Mouse (Mus musculus) CH12.LX (cell line): Measurements from ENCODE around the gene Slc27a4. TPM values are rescaled to one million over a fixed set of nuclear protein-coding genes. Genes with fewer than 3 reads are reported as not detected.

Source experiments
- DNase-seq: peaks from one replicate; pipeline ENCODE4 v3.0.0-alpha.2; 2013; ENCODE audit errors: extremely low read depth
- H3K27ac ChIP-seq: 2 replicates; pipeline ENCODE4 v1.5.1; 2012; ENCODE audit warnings: low read depth, mild to moderate bottlenecking, control low read depth, moderate library complexity; ENCODE audit not compliant: insufficient read depth
- H3K27me3 ChIP-seq: replicated peaks from 2 replicates; pipeline ENCODE3; 2012; ENCODE audit warnings: inconsistent platforms
- H3K36me3 ChIP-seq, 2 experiments: replicated peaks in 1 of 2; 2 replicates each; pipeline versions ENCODE3 to v1.6.1; 2012; ENCODE audit warnings: inconsistent platforms in 1 of 2, low read length in 1 of 2, mild to moderate bottlenecking in 1 of 2, mixed read lengths in 1 of 2, moderate library complexity in 1 of 2; ENCODE audit not compliant: control insufficient read depth in 1 of 2, insufficient read depth in 1 of 2
- H3K4me1 ChIP-seq, 2 experiments: 2 replicates each; pipeline ENCODE4 v1.6.1; 2012; ENCODE audit warnings: inconsistent platforms in 1 of 2, moderate library complexity in 1 of 2; ENCODE audit not compliant: insufficient read depth in 2 of 2, control insufficient read depth in 1 of 2
- H3K4me2 ChIP-seq: 2 replicates; pipeline ENCODE4 v1.6.1; 2012; ENCODE audit warnings: low read depth, mild to moderate bottlenecking, control low read depth; ENCODE audit not compliant: poor library complexity, insufficient read depth, severe bottlenecking
- H3K4me3 ChIP-seq, 3 experiments: fragments of 150-350 bp in 1 of 3; sonication (generic) in 1 of 3; replicated peaks in 1 of 3; 2 replicates each; pipeline versions ENCODE3 to v1.5.1; 2011 to 2012; ENCODE audit warnings: low read depth in 2 of 3, low read length in 2 of 3, mild to moderate bottlenecking in 2 of 3, moderate library complexity in 2 of 3, control low read depth in 1 of 3, improper control_type of control experiment in 1 of 3, inconsistent platforms in 1 of 3, mixed read lengths in 1 of 3; ENCODE audit not compliant: poor library complexity in 1 of 3
- H3K79me2 ChIP-seq: replicated peaks from 2 replicates; pipeline ENCODE4 v1.6.1; 2012; ENCODE audit warnings: mild to moderate bottlenecking, moderate library complexity; ENCODE audit not compliant: control insufficient read depth, poor library complexity, insufficient read depth, severe bottlenecking; ENCODE audit errors: extremely low read depth
- H3K9ac ChIP-seq: 2 replicates; pipeline ENCODE4 v1.6.1; 2012; ENCODE audit warnings: low read depth, mild to moderate bottlenecking, control low read depth, moderate library complexity; ENCODE audit not compliant: insufficient read depth
- H3K9me3 ChIP-seq: replicated peaks from 2 replicates; pipeline ENCODE3; 2012; ENCODE audit warnings: low read length, inconsistent platforms, mixed read lengths
- BHLHE40 ChIP-seq: IDR thresholded peaks from 2 replicates; pipeline ENCODE4 v1.6.1; 2011; ENCODE audit warnings: mild to moderate bottlenecking, low read depth, low read length, improper control_type of control experiment
- CHD2 ChIP-seq: IDR thresholded peaks from 2 replicates; pipeline ENCODE4 v1.6.1; 2011; ENCODE audit warnings: low read length, improper control_type of control experiment
- CTCF ChIP-seq, 2 experiments: IDR thresholded peaks in 1 of 2; conservative IDR thresholded peaks in 1 of 2; 2 replicates each; pipeline ENCODE4 v1.5.1; 2011 to 2012; ENCODE audit warnings: low read depth in 2 of 2, low read length in 2 of 2, improper control_type of control experiment in 1 of 2, inconsistent platforms in 1 of 2, mild to moderate bottlenecking in 1 of 2, moderate library complexity in 1 of 2
- ELF1 ChIP-seq: IDR thresholded peaks from 2 replicates; pipeline ENCODE4 v1.6.1; 2014; ENCODE audit warnings: low read depth, mild to moderate bottlenecking, inconsistent platforms, low read length, improper control_type of control experiment
- ETS1 ChIP-seq: conservative IDR thresholded peaks from 2 replicates; pipeline ENCODE4 v1.6.1; 2012; ENCODE audit warnings: low read depth, mild to moderate bottlenecking, inconsistent platforms, low read length, improper control_type of control experiment, moderate library complexity
- HCFC1 ChIP-seq: IDR thresholded peaks from 2 replicates; pipeline ENCODE4 v1.6.1; 2012; ENCODE audit warnings: low read depth, mild to moderate bottlenecking, inconsistent platforms, low read length, improper control_type of control experiment
- IRF4 ChIP-seq: IDR thresholded peaks from 2 replicates; pipeline ENCODE4 v1.6.1; 2014; ENCODE audit warnings: low read depth, mild to moderate bottlenecking, inconsistent platforms, low read length, improper control_type of control experiment
- JUN ChIP-seq: IDR thresholded peaks from 2 replicates; pipeline ENCODE4 v1.6.1; 2011; ENCODE audit warnings: low read depth, mild to moderate bottlenecking, low read length, improper control_type of control experiment, moderate library complexity; ENCODE audit not compliant: insufficient read depth
- JUND ChIP-seq: conservative IDR thresholded peaks from 2 replicates; pipeline ENCODE4 v1.6.1; 2011; ENCODE audit warnings: low read depth, low read length, improper control_type of control experiment
- KAT2A ChIP-seq: IDR thresholded peaks from 2 replicates; pipeline ENCODE4 v1.6.1; 2012; ENCODE audit warnings: low read length, improper control_type of control experiment, inconsistent platforms; ENCODE audit not compliant: insufficient replicate concordance
- MAFK ChIP-seq: IDR thresholded peaks from 2 replicates; pipeline ENCODE4 v1.6.1; 2011; ENCODE audit warnings: low read length, improper control_type of control experiment; ENCODE audit not compliant: insufficient replicate concordance
- MXI1 ChIP-seq: IDR thresholded peaks from 2 replicates; pipeline ENCODE4 v1.6.1; 2011; ENCODE audit warnings: mild to moderate bottlenecking, low read depth, low read length, improper control_type of control experiment
- MYC ChIP-seq: IDR thresholded peaks from 2 replicates; pipeline ENCODE4 v1.6.1; 2011; ENCODE audit warnings: low read depth, mild to moderate bottlenecking, improper control_type of control experiment, low read length
- POLR2AphosphoS2 ChIP-seq: IDR thresholded peaks from 2 replicates; pipeline ENCODE4 v1.6.1; 2011; ENCODE audit warnings: low read depth, low read length, improper control_type of control experiment
- RAD21 ChIP-seq: IDR thresholded peaks from 2 replicates; pipeline ENCODE4 v1.6.1; 2011; ENCODE audit warnings: low read depth, mild to moderate bottlenecking, low read length, improper control_type of control experiment, moderate library complexity
- RCOR1 ChIP-seq: conservative IDR thresholded peaks from 2 replicates; pipeline ENCODE4 v1.6.1; 2012; ENCODE audit warnings: low read depth, mild to moderate bottlenecking, inconsistent platforms, low read length, improper control_type of control experiment
- SMC3 ChIP-seq: IDR thresholded peaks from 2 replicates; pipeline ENCODE4 v1.6.1; 2011; ENCODE audit warnings: low read depth, low read length, improper control_type of control experiment
- TBP ChIP-seq: conservative IDR thresholded peaks from 2 replicates; pipeline ENCODE4 v1.6.1; 2011; ENCODE audit warnings: low read depth, low read length, improper control_type of control experiment
- TCF12 ChIP-seq: IDR thresholded peaks from 2 replicates; pipeline ENCODE4 v1.6.1; 2014; ENCODE audit warnings: low read depth, mild to moderate bottlenecking, inconsistent platforms, low read length, improper control_type of control experiment
- UBTF ChIP-seq: IDR thresholded peaks from 2 replicates; pipeline ENCODE4 v1.6.1; 2012; ENCODE audit warnings: low read depth, mild to moderate bottlenecking, inconsistent platforms, low read length, improper control_type of control experiment, moderate library complexity
- USF2 ChIP-seq: conservative IDR thresholded peaks from 2 replicates; pipeline ENCODE4 v1.6.1; 2011; ENCODE audit warnings: low read depth, low read length, improper control_type of control experiment
- ZC3H11A ChIP-seq: IDR thresholded peaks from 2 replicates; pipeline ENCODE4 v1.6.1; 2012; ENCODE audit warnings: low read depth, mild to moderate bottlenecking, inconsistent platforms, low read length, improper control_type of control experiment
- ZKSCAN1 ChIP-seq: IDR thresholded peaks from 2 replicates; pipeline ENCODE4 v1.6.1; 2012; ENCODE audit warnings: low read depth, inconsistent platforms, low read length, improper control_type of control experiment, borderline replicate concordance
- ZNF384 ChIP-seq: IDR thresholded peaks from 2 replicates; pipeline ENCODE4 v1.6.1; 2012; ENCODE audit warnings: low read depth, low read length, improper control_type of control experiment, inconsistent platforms
- dilution Hi-C: fragments of 300-500 bp; cut with MboI; formaldehyde crosslinking; loops from 2 replicates; pipeline ENCODE4 v1.14.3; 2020; ENCODE audit warnings: low sequenced_read_pairs; ENCODE audit not compliant: extremely low pct_unique_long_range_greater_than_20kb, extremely low pct_ligation_motif_present
- in situ Hi-C: fragments of 300-500 bp; cut with MboI; formaldehyde crosslinking; loops from 3 replicates; pipeline ENCODE4 v1.14.3; 2019; ENCODE audit warnings: low sequenced_read_pairs, low pct_ligation_motif_present, low pct_unique_long_range_greater_than_20kb, mixed read lengths
- polyA plus RNA-seq: library from polyadenylated mRNA; unstranded; fragments of >175 nt; gene quantifications from 2 replicates; pipeline ENCODE4 v1.2.1, GENCODE M21; 2012; ENCODE audit warnings: low read depth; ENCODE audit not compliant: insufficient read length
- total RNA-seq, 2 experiments: library from RNA; depleted of rRNA; stranded (reverse); fragments of 300-350 nt in 1 of 2; fragments of >200 nt in 1 of 2; gene quantifications; 2 replicates each; pipeline ENCODE4 v1.2.3; 2012 to 2014

Gene Slc27a4
- total and polyA plus RNA-seq, 3 experiments, result 4.7 to 11.3 (median 4.8) TPM

- no peak overlapping the region for H3K9ac ChIP-seq
- H3K27me3 ChIP-seq, result no peaks in the 10 kb centered on the region
- H3K9me3 ChIP-seq, result no peaks in the 10 kb centered on the region
- no peak overlapping the region for H3K27ac ChIP-seq
- peak; percentile 69 for DNase-seq
- peaks cover 9 to 25% of the 10 kb centered on the region in 2 experiments for H3K36me3 ChIP-seq
- peak; percentile 82 for TF ChIP-seq RAD21
- no peak for TF ChIP-seq CHD2
- no peak for TF ChIP-seq ETS1
- TF ChIP-seq POLR2AphosphoS2, result no peak
- TF ChIP-seq JUND, result no peak
- no peak for TF ChIP-seq ZKSCAN1
- peak; percentile 90 to 99 for TF ChIP-seq CTCF (conservative IDR thresholded peaks at IDR 0.05 in 1 of 2, IDR thresholded peaks at IDR 0.05 in 1 of 2; ENCODE audit: low read depth in 2 of 2, low read length in 2 of 2)
- TF ChIP-seq KAT2A, result no peak
- no peak for TF ChIP-seq JUN
- no peak for TF ChIP-seq UBTF
- peak; percentile 87 for TF ChIP-seq SMC3
- no peak for TF ChIP-seq MXI1
- TF ChIP-seq IRF4, result no peak
- no peak for TF ChIP-seq TBP
- TF ChIP-seq ELF1, result 0 out of 2 replicates have a peak, but pooled peaks have one; percentile 12
- peak; percentile 53 for TF ChIP-seq ZC3H11A
- no peak for TF ChIP-seq MYC
- TF ChIP-seq BHLHE40, result no peak
- TF ChIP-seq TCF12, result no peak
- no peak for TF ChIP-seq USF2
- no peak for TF ChIP-seq MAFK
- TF ChIP-seq ZNF384, result no peak
- no peak for TF ChIP-seq HCFC1
- no peak for TF ChIP-seq RCOR1
- H3K4me1 ChIP-seq, result no peaks in the 10 kb centered on the region
- H3K4me2 ChIP-seq, result no peak overlapping the region
- dilution Hi-C loops, result no loop called here
- H3K4me3 ChIP-seq, result no peak overlapping the region
- in situ Hi-C loops, result loop anchor here (5.0 kb wide), 1 partner anchor 40 kb away; no protein-coding TSS in a partner anchor
- no peaks in the 10 kb centered on the region for H3K79me2 ChIP-seq
These were observed 15.2 kb downstream of the Slc27a4 start for GRCm38 (mm10) chr2:29817426-29818232.
